ENCODE assay signal across 23 mouse cellular contexts in the genomic region with DNA sequence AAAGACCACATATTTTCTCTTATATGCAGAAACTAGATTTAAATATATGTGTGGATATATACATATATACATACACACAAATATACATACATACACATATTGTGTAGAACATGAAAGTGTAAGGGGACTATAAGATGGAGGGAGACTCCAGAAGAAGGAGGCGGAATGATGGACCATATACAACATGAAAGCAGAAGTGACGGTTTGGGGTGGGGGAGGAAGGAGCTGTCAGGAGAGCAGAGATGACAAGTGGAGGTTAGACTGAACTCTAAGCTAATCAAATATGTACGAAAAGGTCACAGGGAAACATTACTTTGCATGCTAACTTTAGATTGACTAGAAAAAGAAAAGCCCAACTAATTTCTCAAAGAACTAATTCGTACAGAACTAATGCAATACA. TPM values are rescaled to one million over a fixed set of nuclear protein-coding genes. Genes with fewer than 3 reads are reported as not detected.
DNase-seq lines count a peak whose midpoint lies in the region; ATAC-seq and TF ChIP-seq lines count a peak whose summit lies in the region.
"Had no signal": no experiment of that assay in that cellular context is flagged by ENCODE, and none has a peak within 500 bp of the region (broad histone marks: within the 10 kb centered on the region; RNA-seq: fewer than 3 reads in every experiment).

No protein-coding gene starts in this region.

- WGBS in midbrain, embryonic 13.5 days = 87% methylated on average over 4 of the region's 4 CpGs

- no peaks in the 10 kb centered on the region for H3K79me2 ChIP-seq in MEL (ENCODE audit: control insufficient read depth, insufficient read depth, low read length, poor library complexity)

- no peak for TF ChIP-seq POLR2A in MEL (IDR thresholded peaks at IDR 0.05; ENCODE audit: control insufficient read depth in 1 of 2, insufficient read depth in 1 of 2, low read depth in 1 of 2, low read length in 2 of 2, poor library complexity in 1 of 2)

- DNase-seq in heart, adult 11 months = peak; percentile 55
- DNase-seq in heart, postnatal 25 days (ENCODE audit: low spot score) = no peak
- DNase-seq in A20 (ENCODE audit: low read depth, low spot score) (peak; percentile 67), MEL (ENCODE audit: low read depth, low spot score) (peak; percentile 17)
- DNase-seq in lung, postnatal 14 days = no peak
- DNase-seq: adrenal gland, adult 2 months; adrenal gland, adult 8-10 months; adrenal gland, postnatal 10 days; adrenal gland, postnatal 14 days; adrenal gland, postnatal 25 days; adrenal gland, postnatal 36 days; B cell, adult 2 months; cerebellum, adult 11 months; cerebellum, adult 11-12 months; cerebellum, adult 18-20 months; cerebellum, adult 2 months; cerebellum, adult 8-10 months had no signal

- ATAC-seq in midbrain, embryonic 13.5 days = no peak
- ATAC-seq: activated CD4-positive, CD25-positive, alpha-beta regulatory T cell, adult 4 months; CD4-positive, CD25-positive, alpha-beta regulatory T cell, adult 4 months; Patski had no signal

- no peaks in the 10 kb centered on the region for H3K9me3 ChIP-seq in MEL (replicated peaks; ENCODE audit: insufficient read depth, low read length)
- H3K9me3 ChIP-seq in midbrain, embryonic 13.5 days = no peaks in the 10 kb centered on the region
- H3K9me3 ChIP-seq: G1E had no signal

- H3K4me2 ChIP-seq in midbrain, embryonic 13.5 days (replicated peaks) = no peak overlapping the region

- no peak overlapping the region for H3K4me3 ChIP-seq in MEL (ENCODE audit: control insufficient read depth in 1 of 2, insufficient read depth in 1 of 2, low read depth in 2 of 2, low read length in 2 of 2)
- H3K4me3 ChIP-seq in midbrain, embryonic 13.5 days (replicated peaks) = no peak overlapping the region

- H3K4me1 ChIP-seq in MEL (ENCODE audit: control insufficient read depth in 1 of 2, insufficient read depth in 2 of 2, low read length in 2 of 2) = peaks cover 6 to 12% of the 10 kb centered on the region in 2 experiments; a peak in 3 of 4 replicates
- H3K4me1 ChIP-seq in midbrain, embryonic 13.5 days (replicated peaks) = no peaks in the 10 kb centered on the region

- intact Hi-C loops in heart, postnatal 25 days (cut with DNase I) = no loop called here

- H3K9ac ChIP-seq in MEL (ENCODE audit: control insufficient read depth, low read depth, low read length, poor library complexity, severe bottlenecking) = no peak overlapping the region
- H3K9ac ChIP-seq in midbrain, embryonic 13.5 days (replicated peaks) = no peak overlapping the region

- peaks cover 0 to 15% of the 10 kb centered on the region in 2 experiments; a peak in 2 of 4 replicates for H3K36me3 ChIP-seq in MEL (ENCODE audit: control insufficient read depth in 1 of 2, insufficient read depth in 2 of 2, low read length in 2 of 2)
- H3K36me3 ChIP-seq in midbrain, embryonic 13.5 days = no peaks in the 10 kb centered on the region
- H3K36me3 ChIP-seq: G1E had no signal

- TF ChIP-seq RAD21 in MEL (IDR thresholded peaks at IDR 0.05; ENCODE audit: low read depth, low read length) = no peak

- H3K27ac ChIP-seq in MEL (ENCODE audit: control insufficient read depth, low read depth, low read length) = no peak overlapping the region
- no peak overlapping the region for H3K27ac ChIP-seq in midbrain, embryonic 13.5 days

- no peaks in the 10 kb centered on the region for H3K27me3 ChIP-seq in MEL (ENCODE audit: control insufficient read depth in 1 of 2, insufficient read depth in 2 of 2, low read length in 2 of 2)
- no peaks in the 10 kb centered on the region for H3K27me3 ChIP-seq in midbrain, embryonic 13.5 days
- H3K27me3 ChIP-seq: CH12.LX had no signal

- no peak for TF ChIP-seq EP300 in MEL (IDR thresholded peaks at IDR 0.05; ENCODE audit: low read depth in 1 of 2, low read length in 2 of 2)

- TF ChIP-seq CTCF in MEL (IDR thresholded peaks at IDR 0.05 in 2 of 3, conservative IDR thresholded peaks at IDR 0.05 in 1 of 3; ENCODE audit: control insufficient read depth in 1 of 3, insufficient read depth in 1 of 3, low read depth in 2 of 3, low read length in 3 of 3, poor library complexity in 1 of 3, severe bottlenecking in 1 of 3) = no peak

TF ChIP-seq in MEL, 35 proteins besides CTCF, POLR2A, EP300 and RAD21:
- TF ChIP-seq CHD2 (IDR thresholded peaks at IDR 0.05; ENCODE audit: low read length) (no peak), UBTF (IDR thresholded peaks at IDR 0.05; ENCODE audit: borderline replicate concordance, insufficient read depth, low read depth, low read length) (no peak), MYB (IDR thresholded peaks at IDR 0.05; ENCODE audit: low read depth, low read length) (no peak), RCOR1 (IDR thresholded peaks at IDR 0.05; ENCODE audit: low read depth, low read length) (no peak), NELFE (IDR thresholded peaks at IDR 0.05; ENCODE audit: low read depth, low read length) (no peak), JUND (IDR thresholded peaks at IDR 0.05; ENCODE audit: low read depth, low read length) (no peak), POLR2AphosphoS5 (IDR thresholded peaks at IDR 0.05; ENCODE audit: borderline replicate concordance, low read depth, low read length) (no peak), TAL1 (IDR thresholded peaks at IDR 0.05; ENCODE audit: low read length) (no peak), TCF12 (IDR thresholded peaks at IDR 0.05; ENCODE audit: low read depth, low read length) (no peak), NRF1 (IDR thresholded peaks at IDR 0.05; ENCODE audit: insufficient read depth, low read depth, low read length, poor library complexity, severe bottlenecking) (no peak), HCFC1 (IDR thresholded peaks at IDR 0.05; ENCODE audit: low read depth, low read length) (no peak), SIN3A (IDR thresholded peaks at IDR 0.05; ENCODE audit: low read length) (no peak), BHLHE40 (IDR thresholded peaks at IDR 0.05; ENCODE audit: borderline replicate concordance, low read depth, low read length) (no peak), POLR2AphosphoS2 (IDR thresholded peaks at IDR 0.05; ENCODE audit: low read length) (no peak), GABPA (IDR thresholded peaks at IDR 0.05; ENCODE audit: low read depth, low read length) (no peak), ZKSCAN1 (IDR thresholded peaks at IDR 0.05; ENCODE audit: low read depth, low read length) (no peak), MYC (IDR thresholded peaks at IDR 0.05; ENCODE audit: low read depth, low read length) (no peak), TBP (IDR thresholded peaks at IDR 0.05; ENCODE audit: low read depth, low read length) (no peak), MEF2A (IDR thresholded peaks at IDR 0.05; ENCODE audit: extremely low read depth, insufficient replicate concordance, low read depth, low read length, poor library complexity, severe bottlenecking) (no peak), USF2 (IDR thresholded peaks at IDR 0.05; ENCODE audit: borderline replicate concordance in 1 of 2, insufficient read depth in 1 of 2, low read depth in 1 of 2, low read length in 2 of 2) (no peak)

RNA-seq across cellular contexts. Expression of a gene that starts 20.5 kb away (rescaled TPM):
- total RNA-seq in heart, postnatal 25 days (2021) = under 1 TPM; 0.22 to 0.34 TPM
- not detected in 2 replicates for total RNA-seq in MEL (2012; rRNA removed)
- polyA plus RNA-seq in MEL (2012; ENCODE audit: insufficient read depth in 1 of 2, insufficient read length in 2 of 2, low read depth in 1 of 2, low replicate concordance in 2 of 2, missing spikeins in 1 of 2) = not detected
- 6.7 TPM in 2 replicates for polyA plus RNA-seq in midbrain, embryonic 13.5 days (2015; fragmentation: Nextera tagmentation; extraction: Ambion mirVana)
- total RNA-seq: CH12.LX, G1E had no signal
- polyA plus RNA-seq: G1E had no signal

Comparison
In these comparisons a context has a peak if more than half of its experiments do, and no peak if none do; other contexts are left out.
1. DNase-seq: peak in heart, adult 11 months (single experiment), A20 (single experiment) and MEL (single experiment); none in heart, postnatal 25 days (single experiment) and lung, postnatal 14 days (single experiment).